Mouse (Mus musculus): Measurements from ENCODE around the gene Cep112. TPM values are rescaled to one million over a fixed set of nuclear protein-coding genes. Genes with fewer than 3 reads are reported as not detected.

Cep112 gene
- total RNA-seq, 2 experiments from 2014 or later, result 5.0 TPM; not detected in 1

- ATAC-seq (replicated peaks; ENCODE audit: poor library complexity, severe bottlenecking), result no peak
Observed at GRCm38 (mm10) chr11:108774019-108774670, 349.2 kb downstream of the Cep112 start.

- no peak for ATAC-seq (replicated peaks; ENCODE audit: poor library complexity, severe bottlenecking)
Observed at GRCm38 (mm10) chr11:108777158-108777557, 352.2 kb downstream of the Cep112 start.

- no peak for ATAC-seq (replicated peaks; ENCODE audit: poor library complexity, severe bottlenecking)
Observed at GRCm38 (mm10) chr11:108780271-108781250, 355.6 kb downstream of the Cep112 start.

GRCm38 (mm10) chr11:108798398-108798797 is 373.4 kb downstream of the Cep112 start:
- ATAC-seq (replicated peaks; ENCODE audit: poor library complexity, severe bottlenecking), result no peak

GRCm38 (mm10) chr11:108799695-108800094 is 374.7 kb downstream of the Cep112 start:
- no peak for ATAC-seq (replicated peaks; ENCODE audit: poor library complexity, severe bottlenecking)

GRCm38 (mm10) chr11:108804030-108804429 is 379.0 kb downstream of the Cep112 start:
- ATAC-seq (replicated peaks; ENCODE audit: poor library complexity, severe bottlenecking), result no peak

- ATAC-seq (replicated peaks; ENCODE audit: poor library complexity, severe bottlenecking), result no peak
Observed at GRCm38 (mm10) chr11:108805947-108806346, 381.0 kb downstream of the Cep112 start.

- ATAC-seq (replicated peaks; ENCODE audit: poor library complexity, severe bottlenecking), result no peak
Observed at GRCm38 (mm10) chr11:108809626-108810025, 384.6 kb downstream of the Cep112 start.

GRCm38 (mm10) chr11:108821771-108822170 is 396.8 kb downstream of the Cep112 start:
- ATAC-seq (replicated peaks; ENCODE audit: poor library complexity, severe bottlenecking), result no peak

- no peak for ATAC-seq (replicated peaks; ENCODE audit: poor library complexity, severe bottlenecking)
Observed at GRCm38 (mm10) chr11:108822257-108822656, 397.3 kb downstream of the Cep112 start.

GRCm38 (mm10) chr11:108827321-108827720 is 402.3 kb downstream of the Cep112 start:
- no peak for ATAC-seq (replicated peaks; ENCODE audit: poor library complexity, severe bottlenecking)

GRCm38 (mm10) chr11:108828374-108829025 is 403.5 kb downstream of the Cep112 start:
- ATAC-seq (replicated peaks; ENCODE audit: poor library complexity, severe bottlenecking), result no peak

- ATAC-seq (replicated peaks; ENCODE audit: poor library complexity, severe bottlenecking), result no peak
Observed at GRCm38 (mm10) chr11:108836706-108837105, 411.7 kb downstream of the Cep112 start.

GRCm38 (mm10) chr11:108840195-108840594 is 415.2 kb downstream of the Cep112 start:
- ATAC-seq (replicated peaks; ENCODE audit: poor library complexity, severe bottlenecking), result no peak

- ATAC-seq (replicated peaks; ENCODE audit: poor library complexity, severe bottlenecking), result no peak
Observed at GRCm38 (mm10) chr11:108842765-108843164, 417.8 kb downstream of the Cep112 start.

GRCm38 (mm10) chr11:108845971-108846370 is 421.0 kb downstream of the Cep112 start:
- no peak for ATAC-seq (replicated peaks; ENCODE audit: poor library complexity, severe bottlenecking)

- ATAC-seq (replicated peaks; ENCODE audit: poor library complexity, severe bottlenecking), result no peak
Observed at GRCm38 (mm10) chr11:108846479-108846878, 421.5 kb downstream of the Cep112 start.

- ATAC-seq (replicated peaks; ENCODE audit: poor library complexity, severe bottlenecking), result no peak
Observed at GRCm38 (mm10) chr11:108851771-108852170, 426.8 kb downstream of the Cep112 start.

GRCm38 (mm10) chr11:108857254-108857653 is 432.3 kb downstream of the Cep112 start:
- no peak for ATAC-seq (replicated peaks; ENCODE audit: poor library complexity, severe bottlenecking)

- ATAC-seq (replicated peaks; ENCODE audit: poor library complexity, severe bottlenecking), result no peak
Observed at GRCm38 (mm10) chr11:108857678-108858338, 432.8 kb downstream of the Cep112 start.

Data from granulocyte monocyte progenitor cell, adult 5-6 weeks (primary cell).